Mouse (Mus musculus): ENCODE measurements around the gene Brinp1.

GRCm38 (mm10) chr4:68910942-68911341 lies 43.3 kb downstream of the Brinp1 start:
- TF ChIP-seq CTCF (IDR thresholded peaks at IDR 0.05; ENCODE audit: low read depth, low read length), result no peak
- TF ChIP-seq POLR2A (IDR thresholded peaks at IDR 0.05; ENCODE audit: borderline replicate concordance, low read depth, low read length), result no peak

Measured in bone marrow macrophage, adult 2 months (primary cell).